Mouse (Mus musculus) liver, postnatal 0 days (tissue): ENCODE data around the gene Crnn. TPM values are rescaled to one million over a fixed set of nuclear protein-coding genes. Genes with fewer than 3 reads are reported as not detected.

Source experiments
- ATAC-seq: fragments of 200-750 bp; cut with Nextera tagmentation; 2 replicates; pipeline ENCODE4 v1.8.0; 2017; ENCODE audit warnings: mild to moderate bottlenecking, moderate library complexity
- DNase-seq: peaks from one replicate; pipeline ENCODE4 v3.0.0-alpha.2; 2016
- H3K27ac ChIP-seq: fragments of 300-500 bp; sonication (generic); 2 replicates; pipeline ENCODE4 v1.5.1; 2014; ENCODE audit warnings: antibody characterized with exemption, moderate library complexity, mild to moderate bottlenecking, low read depth
- H3K27me3 ChIP-seq: fragments of 300-500 bp; sonication (generic); 2 replicates; pipeline ENCODE4 v1.6.1; 2014; ENCODE audit warnings: low read length, control low read depth, mixed read lengths; ENCODE audit not compliant: insufficient read depth
- H3K36me3 ChIP-seq: fragments of 300-500 bp; sonication (generic); replicated peaks from 2 replicates; pipeline ENCODE4 v1.6.1; 2014; ENCODE audit warnings: mild to moderate bottlenecking, control low read depth, low read length, moderate library complexity, mixed read lengths; ENCODE audit not compliant: insufficient read depth
- H3K4me1 ChIP-seq: fragments of 300-500 bp; sonication (generic); 2 replicates; pipeline ENCODE4 v1.6.1; 2014; ENCODE audit warnings: antibody characterized with exemption, mild to moderate bottlenecking, control low read depth; ENCODE audit not compliant: insufficient read depth
- H3K4me2 ChIP-seq: fragments of 300-500 bp; sonication (generic); 2 replicates; pipeline ENCODE4 v1.6.1; 2014; ENCODE audit warnings: low read depth, mild to moderate bottlenecking, low read length, moderate library complexity, mixed read lengths
- H3K4me3 ChIP-seq: fragments of 300-500 bp; sonication (generic); 2 replicates; pipeline ENCODE4 v1.5.1; 2014; ENCODE audit warnings: low read depth, low read length
- H3K9ac ChIP-seq: fragments of 300-500 bp; sonication (generic); replicated peaks from 2 replicates; pipeline ENCODE4 v1.6.1; 2014; ENCODE audit warnings: mild to moderate bottlenecking, moderate library complexity
- H3K9me3 ChIP-seq: fragments of 300-500 bp; sonication (generic); 2 replicates; pipeline ENCODE4 v1.6.1; 2016; ENCODE audit warnings: mild to moderate bottlenecking, control low read depth, low read length, mixed read lengths
- CTCF ChIP-seq: sonication (generic); IDR thresholded peaks from 2 replicates; pipeline ENCODE4 v1.5.1; 2016; ENCODE audit warnings: antibody characterized with exemption, low read depth
- EP300 ChIP-seq: IDR thresholded peaks from 2 replicates; pipeline ENCODE4 v1.6.1; 2016; ENCODE audit warnings: antibody characterized with exemption, low read depth, mild to moderate bottlenecking
- WGBS: fragments of 180-500 bp; shearing (Covaris S2); extraction: QIAGEN DNeasy Blood & Tissue Kit; methylation state at CpG from one replicate; pipeline ENCODE4 v1.1.7; 2014; ENCODE audit not compliant: insufficient replicate concordance; 5-methylcytosine and 5-hydroxymethylcytosine counted together
- polyA plus RNA-seq: library from polyadenylated mRNA; unstranded; fragments of >200 nt; fragmentation: Nextera tagmentation; extraction: Ambion mirVana; gene quantifications from 2 replicates; pipeline ENCODE4 v1.2.1, GENCODE M21; 2015

Gene Crnn
- polyA plus RNA-seq, 1 experiment from 2014 or later: not detected

DNA sequence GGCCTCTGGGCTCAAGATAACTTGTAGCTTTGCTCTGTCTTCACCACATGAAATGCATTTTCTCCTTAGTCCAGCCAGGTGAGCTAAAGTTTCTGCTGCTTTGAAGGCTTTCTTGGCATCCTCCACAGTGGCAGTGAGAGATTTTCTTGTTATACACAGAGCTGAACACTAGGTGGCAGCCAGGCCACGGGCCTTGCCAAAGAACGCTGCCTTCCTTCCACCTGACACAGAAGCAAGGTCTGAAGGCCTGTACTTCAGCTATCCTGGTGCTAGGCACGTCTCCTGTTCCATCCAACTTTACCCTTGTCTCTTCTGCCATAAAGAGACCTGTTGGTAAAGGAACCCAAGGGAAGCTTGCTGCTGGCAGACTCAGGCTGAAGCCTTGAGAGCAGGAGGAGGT, 14.1 kb upstream of the Crnn start:
- no peak for ATAC-seq
- DNase-seq: peak; percentile 34
- no peak overlapping the region for H3K4me2 ChIP-seq
- H3K9me3 ChIP-seq: no peaks in the 10 kb centered on the region
- H3K27ac ChIP-seq: no peak overlapping the region
- H3K4me3 ChIP-seq: no peak overlapping the region
- H3K27me3 ChIP-seq: no peaks in the 10 kb centered on the region
- H3K36me3 ChIP-seq: no peaks in the 10 kb centered on the region
- no peak overlapping the region for H3K9ac ChIP-seq
- H3K4me1 ChIP-seq: no peaks in the 10 kb centered on the region
- TF ChIP-seq EP300: no peak
- peak; percentile 76 for TF ChIP-seq CTCF
- WGBS: 7% methylated on average over 3 of the region's 3 CpGs

- ATAC-seq: no peak
- H3K4me3 ChIP-seq: no peak overlapping the region
- WGBS: 57% methylated on average over 6 of the region's 6 CpGs
Measured at GRCm38 (mm10) chr3:93162502-93162901, 17.9 kb downstream of the Crnn start.

DNA sequence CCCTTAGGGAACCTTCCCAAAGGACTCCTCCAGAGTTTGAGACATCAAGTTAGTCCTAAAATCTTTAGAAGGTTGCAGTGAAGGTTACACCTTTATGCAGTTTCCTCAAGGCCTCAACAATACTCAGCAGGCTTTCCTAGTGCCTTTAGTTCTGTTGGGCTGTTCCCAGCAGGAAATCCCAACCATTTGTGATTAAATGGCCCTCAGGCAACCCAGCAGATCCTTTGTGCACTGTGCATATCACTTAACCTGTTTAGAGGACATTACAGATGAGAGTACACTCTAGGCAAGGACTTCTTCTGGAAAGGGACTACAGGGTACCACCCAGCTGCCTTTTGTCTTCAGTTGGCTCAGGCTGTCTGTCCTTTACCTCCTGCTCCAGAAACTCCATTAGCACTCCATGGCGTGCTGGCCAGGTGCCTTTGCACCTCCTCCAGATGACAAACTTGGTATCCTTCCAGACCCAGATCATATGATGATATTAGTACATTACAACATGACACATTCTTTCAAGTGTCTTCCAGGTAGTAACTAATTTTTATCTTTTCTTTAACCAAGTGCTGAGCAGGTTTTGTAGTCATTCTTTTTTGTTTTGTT, 18.5 kb downstream of the Crnn start:
- Histone ChIP-seq H3K4me3 (no peak overlapping the region), H3K27ac (no peak overlapping the region), H3K4me1 (no peaks in the 10 kb centered on the region), H3K9me3 (no peaks in the 10 kb centered on the region), H3K9ac (no peak overlapping the region), H3K4me2 (no peak overlapping the region), H3K27me3 (no peaks in the 10 kb centered on the region), H3K36me3 (no peaks in the 10 kb centered on the region)
- no peak for ATAC-seq
- 59% methylated on average over 1 of the region's 1 CpGs for WGBS
- DNase-seq: no peak
- TF ChIP-seq EP300: no peak
- no peak for TF ChIP-seq CTCF

More at GRCm38 (mm10) chr3:93162502-93162901, 17.9 kb downstream of the Crnn start:
- Histone ChIP-seq H3K27me3 (no peaks in the 10 kb centered on the region), H3K4me1 (no peaks in the 10 kb centered on the region), H3K4me2 (no peak overlapping the region), H3K9ac (no peak overlapping the region), H3K27ac (no peak overlapping the region), H3K36me3 (no peaks in the 10 kb centered on the region), H3K9me3 (no peaks in the 10 kb centered on the region)
- no peak for DNase-seq
- no peak for TF ChIP-seq EP300
- TF ChIP-seq CTCF: no peak

DNA sequence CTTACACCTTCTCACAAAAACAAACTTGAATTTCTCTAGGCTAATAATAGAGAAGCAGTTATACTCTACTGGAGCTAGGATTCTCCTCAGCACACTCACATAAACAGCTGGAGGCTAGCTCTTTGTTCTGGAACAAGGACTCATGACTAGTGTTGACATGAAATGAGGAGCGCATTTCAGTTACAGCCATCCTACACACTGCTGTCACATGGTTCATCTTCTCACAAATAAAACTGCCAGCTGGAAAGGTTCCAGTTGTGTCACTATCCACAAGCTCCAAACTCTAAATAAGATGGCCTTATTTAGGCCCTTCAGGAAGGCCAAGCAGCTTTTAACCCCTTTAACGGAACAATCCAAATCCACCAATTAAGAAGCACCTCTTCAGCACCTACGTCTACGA, 36.3 kb downstream of the Crnn start:
- TF ChIP-seq EP300 (no peak), CTCF (no peak)
- Histone ChIP-seq H3K4me3 (no peak overlapping the region), H3K9ac (no peak overlapping the region), H3K4me2 (no peak overlapping the region), H3K27ac (no peak overlapping the region), H3K4me1 (no peaks in the 10 kb centered on the region), H3K9me3 (no peaks in the 10 kb centered on the region; the same call in 1 of the 2 replicates), H3K36me3 (no peaks in the 10 kb centered on the region), H3K27me3 (no peaks in the 10 kb centered on the region)
- WGBS: 80% methylated on average over 4 of the region's 4 CpGs
- ATAC-seq: no peak
- DNase-seq: no peak

- Histone ChIP-seq H3K4me1 (no peaks in the 10 kb centered on the region), H3K4me2 (no peak within 1 kb of the TSS), H3K9me3 (no peaks in the 10 kb centered on the region), H3K27me3 (no peaks in the 10 kb centered on the region), H3K9ac (no peak within 1 kb of the TSS), H3K4me3 (no peak within 1 kb of the TSS), H3K36me3 (no peaks in the 10 kb centered on the region), H3K27ac (no peak within 1 kb of the TSS)
- TF ChIP-seq EP300 (no peak), CTCF (no peak)
- ATAC-seq: no peak
- 77% methylated on average over 3 of the region's 3 CpGs for WGBS
- DNase-seq: no peak
Measured at GRCm38 (mm10) chr3:93196978-93197377, 52.4 kb downstream of the Crnn start, which contains the start of gene Flg2. TSS of gene Flg2 (plus strand) at chr3:93197278.

Other genes starting within 250 kb of the Crnn start
- gene Lce3a, start 218.6 kb upstream of the Crnn start, polyA plus RNA-seq: not detected in 2 replicates
- gene Lce3b, start 211.8 kb upstream of the Crnn start, polyA plus RNA-seq: not detected in 2 replicates
- not detected in 2 replicates for gene Lce3c, start 200.3 kb upstream of the Crnn start, polyA plus RNA-seq
- not detected in 2 replicates for gene Lce3d, start 187.4 kb upstream of the Crnn start, polyA plus RNA-seq
- not detected in 2 replicates for gene Lce3e, start 177.7 kb upstream of the Crnn start, polyA plus RNA-seq
- not detected in 2 replicates for gene Lce3f, start 152.6 kb upstream of the Crnn start, polyA plus RNA-seq
- not detected in 2 replicates for gene Crct1, start 129.1 kb upstream of the Crnn start, polyA plus RNA-seq
- gene Lce1m, start 125.7 kb upstream of the Crnn start, polyA plus RNA-seq: not detected in 2 replicates
- gene Gm4858, start 76.0 kb upstream of the Crnn start, polyA plus RNA-seq: not detected in 2 replicates
- not detected in 2 replicates for gene Flg2, start 52.5 kb downstream of the Crnn start, polyA plus RNA-seq
- gene Flg, start 128.7 kb downstream of the Crnn start, polyA plus RNA-seq: not detected in 2 replicates
- not detected in 2 replicates for gene Hrnr, start 175.0 kb downstream of the Crnn start, polyA plus RNA-seq
- not detected in 2 replicates for gene Rptn, start 248.9 kb downstream of the Crnn start, polyA plus RNA-seq